Mouse (Mus musculus): ENCODE measurements at regions not wholly inside any gene's neighbourhood (a gene's known extent, or its start where the extent isn't known, plus 50 kb on each side); places are given as distances from the start of the nearest gene placed in this dataset.

GRCm38 (mm10) chr15:15443271-15443670 lies 1285.3 kb upstream of the Cdh9 start:
- H3K4me3 ChIP-seq (ENCODE audit: low read length): no peak overlapping the region
- ATAC-seq (no peak), DNase-seq (ENCODE audit: low spot score) (no peak)
- H3K9ac ChIP-seq (replicated peaks; ENCODE audit: low read length): no peak overlapping the region
- TF ChIP-seq CTCF (IDR thresholded peaks at IDR 0.05; ENCODE audit: low read depth): no peak
- no peak overlapping the region for H3K4me2 ChIP-seq (ENCODE audit: low read depth, low read length)
- H3K27me3 ChIP-seq (ENCODE audit: insufficient read depth, low read length): no peaks in the 10 kb centered on the region
- no peaks in the 10 kb centered on the region for H3K9me3 ChIP-seq (ENCODE audit: low read length)
- H3K4me1 ChIP-seq (ENCODE audit: insufficient read depth, low read length): no peaks in the 10 kb centered on the region
- no peak overlapping the region for H3K27ac ChIP-seq
- H3K36me3 ChIP-seq (ENCODE audit: insufficient read depth, low read length): no peaks in the 10 kb centered on the region
- 95% methylated on average over 15 of the region's 15 CpGs for WGBS

GRCm38 (mm10) chr15:15477702-15478101 lies 1250.9 kb upstream of the Cdh9 start:
- no peak overlapping the region for H3K4me3 ChIP-seq (ENCODE audit: low read length)
- DNase-seq (ENCODE audit: low spot score) (no peak), ATAC-seq (no peak)
- H3K27me3 ChIP-seq (ENCODE audit: insufficient read depth, low read length): no peaks in the 10 kb centered on the region
- H3K36me3 ChIP-seq (ENCODE audit: insufficient read depth, low read length): no peaks in the 10 kb centered on the region
- WGBS: 86% methylated on average over 2 of the region's 2 CpGs
- TF ChIP-seq CTCF (IDR thresholded peaks at IDR 0.05; ENCODE audit: low read depth): no peak
- H3K4me1 ChIP-seq (ENCODE audit: insufficient read depth, low read length): no peaks in the 10 kb centered on the region
- no peaks in the 10 kb centered on the region for H3K9me3 ChIP-seq (ENCODE audit: low read length)
- H3K27ac ChIP-seq: no peak overlapping the region
- no peak overlapping the region for H3K4me2 ChIP-seq (ENCODE audit: low read depth, low read length)
- H3K9ac ChIP-seq (replicated peaks; ENCODE audit: low read length): no peak overlapping the region

- ATAC-seq (no peak), DNase-seq (ENCODE audit: low spot score) (no peak)
- H3K27ac ChIP-seq: no peak overlapping the region
- H3K4me3 ChIP-seq (ENCODE audit: low read length): no peak overlapping the region
- H3K9me3 ChIP-seq (ENCODE audit: low read length): no peaks in the 10 kb centered on the region
- no peaks in the 10 kb centered on the region for H3K36me3 ChIP-seq (ENCODE audit: insufficient read depth, low read length)
- H3K27me3 ChIP-seq (ENCODE audit: insufficient read depth, low read length): no peaks in the 10 kb centered on the region
- peak; percentile 11; the same call in 1 of the 2 replicates for TF ChIP-seq CTCF (IDR thresholded peaks at IDR 0.05; ENCODE audit: low read depth)
- H3K9ac ChIP-seq (replicated peaks; ENCODE audit: low read length): no peak overlapping the region
- 92% methylated on average over 4 of the region's 4 CpGs for WGBS
- H3K4me1 ChIP-seq (ENCODE audit: insufficient read depth, low read length): no peaks in the 10 kb centered on the region
- no peak overlapping the region for H3K4me2 ChIP-seq (ENCODE audit: low read depth, low read length)
Measured at GRCm38 (mm10) chr15:15500276-15500675, 1228.3 kb upstream of the Cdh9 start.

- TF ChIP-seq CTCF (IDR thresholded peaks at IDR 0.05; ENCODE audit: low read depth): no peak
Measured at GRCm38 (mm10) chr15:15538944-15539343, 1189.6 kb upstream of the Cdh9 start.

GRCm38 (mm10) chr15:15559148-15559752 lies 1169.3 kb upstream of the Cdh9 start:
- no peak overlapping the region for H3K9ac ChIP-seq (replicated peaks; ENCODE audit: low read length)
- no peak for DNase-seq (ENCODE audit: low spot score)

More at GRCm38 (mm10) chr15:15538944-15539343, 1189.6 kb upstream of the Cdh9 start:
- no peaks in the 10 kb centered on the region for H3K9me3 ChIP-seq (ENCODE audit: low read length)
- H3K27ac ChIP-seq: no peak overlapping the region
- DNase-seq (ENCODE audit: low spot score) (no peak), ATAC-seq (no peak)
- H3K36me3 ChIP-seq (ENCODE audit: insufficient read depth, low read length): no peaks in the 10 kb centered on the region
- WGBS: 83% methylated on average over 1 of the region's 1 CpGs
- H3K27me3 ChIP-seq (ENCODE audit: insufficient read depth, low read length): no peaks in the 10 kb centered on the region
- no peak overlapping the region for H3K4me2 ChIP-seq (ENCODE audit: low read depth, low read length)
- H3K4me1 ChIP-seq (ENCODE audit: insufficient read depth, low read length): no peaks in the 10 kb centered on the region
- no peak overlapping the region for H3K4me3 ChIP-seq (ENCODE audit: low read length)
- H3K9ac ChIP-seq (replicated peaks; ENCODE audit: low read length): no peak overlapping the region

GRCm38 (mm10) chr15:15582300-15582880 lies 1146.2 kb upstream of the Cdh9 start:
- Histone ChIP-seq H3K4me1 (ENCODE audit: insufficient read depth, low read length) (no peaks in the 10 kb centered on the region), H3K9ac (replicated peaks; ENCODE audit: low read length) (no peak overlapping the region), H3K27me3 (ENCODE audit: insufficient read depth, low read length) (no peaks in the 10 kb centered on the region), H3K36me3 (ENCODE audit: insufficient read depth, low read length) (no peaks in the 10 kb centered on the region), H3K27ac (no peak overlapping the region), H3K9me3 (ENCODE audit: low read length) (no peaks in the 10 kb centered on the region), H3K4me3 (ENCODE audit: low read length) (no peak overlapping the region), H3K4me2 (ENCODE audit: low read depth, low read length) (no peak overlapping the region)
- DNase-seq (ENCODE audit: low spot score) (no peak), ATAC-seq (no peak)
- WGBS: 91% methylated on average over 2 of the region's 2 CpGs
- TF ChIP-seq CTCF (IDR thresholded peaks at IDR 0.05; ENCODE audit: low read depth): no peak

More at GRCm38 (mm10) chr15:15559148-15559752, 1169.3 kb upstream of the Cdh9 start:
- 97% methylated on average over 4 of the region's 4 CpGs for WGBS
- H3K9me3 ChIP-seq (ENCODE audit: low read length): no peaks in the 10 kb centered on the region
- H3K27ac ChIP-seq: no peak overlapping the region
- no peak overlapping the region for H3K4me2 ChIP-seq (ENCODE audit: low read depth, low read length)
- no peaks in the 10 kb centered on the region for H3K36me3 ChIP-seq (ENCODE audit: insufficient read depth, low read length)
- H3K4me1 ChIP-seq (ENCODE audit: insufficient read depth, low read length): no peaks in the 10 kb centered on the region
- no peak for TF ChIP-seq CTCF (IDR thresholded peaks at IDR 0.05; ENCODE audit: low read depth)
- no peak overlapping the region for H3K4me3 ChIP-seq (ENCODE audit: low read length)
- H3K27me3 ChIP-seq (ENCODE audit: insufficient read depth, low read length): no peaks in the 10 kb centered on the region
- no peak for ATAC-seq

GRCm38 (mm10) chr15:15617976-15618375 lies 1110.6 kb upstream of the Cdh9 start:
- Histone ChIP-seq H3K27me3 (ENCODE audit: insufficient read depth, low read length) (no peaks in the 10 kb centered on the region), H3K9me3 (ENCODE audit: low read length) (no peaks in the 10 kb centered on the region), H3K9ac (replicated peaks; ENCODE audit: low read length) (no peak overlapping the region), H3K4me1 (ENCODE audit: insufficient read depth, low read length) (no peaks in the 10 kb centered on the region), H3K36me3 (ENCODE audit: insufficient read depth, low read length) (no peaks in the 10 kb centered on the region), H3K27ac (no peak overlapping the region), H3K4me2 (ENCODE audit: low read depth, low read length) (no peak overlapping the region), H3K4me3 (ENCODE audit: low read length) (no peak overlapping the region)
- DNase-seq (ENCODE audit: low spot score) (no peak), ATAC-seq (no peak)
- TF ChIP-seq CTCF (IDR thresholded peaks at IDR 0.05; ENCODE audit: low read depth): no peak

Measured in hindbrain, postnatal 0 days (tissue).